Mouse (Mus musculus): ENCODE results near the gene Fam120a. TPM values are rescaled to one million over a fixed set of nuclear protein-coding genes. Genes with fewer than 3 reads are reported as not detected.

Fam120a gene
- polyA plus RNA-seq, 1 experiment from 2014 or later, result 20.2 TPM

DNA sequence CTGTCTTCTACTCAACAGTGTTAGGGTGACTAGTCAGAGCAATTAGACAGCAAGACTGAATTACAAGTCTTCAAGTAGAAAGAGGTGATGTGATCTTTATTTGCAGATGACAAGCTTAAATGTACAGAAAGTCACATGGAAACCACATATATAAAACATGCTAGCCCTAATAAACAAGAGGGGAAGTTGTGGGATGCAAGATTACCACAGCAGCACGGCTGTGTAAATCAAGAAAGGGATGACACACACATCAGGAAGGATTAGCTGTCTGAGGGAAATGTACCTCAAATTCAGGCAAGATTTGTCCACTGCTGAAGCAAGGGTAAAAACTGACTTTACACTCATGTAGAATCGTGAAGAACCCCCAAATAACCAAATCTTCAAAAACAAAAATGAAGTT lies 129.5 kb downstream of the Fam120a start:
- ATAC-seq (ENCODE audit: insufficient number of reproducible peaks, low FRiP score, low TSS enrichment, low read depth), result no peak
- DNase-seq (ENCODE audit: low spot score), result no peak
- H3K27me3 ChIP-seq (ENCODE audit: control insufficient read depth, insufficient read depth, low read length), result no peaks in the 10 kb centered on the region
- H3K4me2 ChIP-seq (ENCODE audit: low read depth, severe bottlenecking), result no peak overlapping the region
- 87% methylated on average over 2 of the region's 2 CpGs for WGBS
- no peak overlapping the region for H3K9ac ChIP-seq (ENCODE audit: low read length)
- no peak overlapping the region for H3K4me3 ChIP-seq (ENCODE audit: low read depth, low read length)
- H3K9me3 ChIP-seq (ENCODE audit: control insufficient read depth, low read length), result no peaks in the 10 kb centered on the region
- H3K27ac ChIP-seq (replicated peaks; ENCODE audit: low read depth, low read length), result no peak overlapping the region
- H3K4me1 ChIP-seq (ENCODE audit: control insufficient read depth, insufficient read depth, low read length), result no peaks in the 10 kb centered on the region
- peaks cover 2% of the 10 kb centered on the region; the same call in 1 of the 2 replicates for H3K36me3 ChIP-seq (ENCODE audit: control insufficient read depth, insufficient read depth, low read length)

DNA sequence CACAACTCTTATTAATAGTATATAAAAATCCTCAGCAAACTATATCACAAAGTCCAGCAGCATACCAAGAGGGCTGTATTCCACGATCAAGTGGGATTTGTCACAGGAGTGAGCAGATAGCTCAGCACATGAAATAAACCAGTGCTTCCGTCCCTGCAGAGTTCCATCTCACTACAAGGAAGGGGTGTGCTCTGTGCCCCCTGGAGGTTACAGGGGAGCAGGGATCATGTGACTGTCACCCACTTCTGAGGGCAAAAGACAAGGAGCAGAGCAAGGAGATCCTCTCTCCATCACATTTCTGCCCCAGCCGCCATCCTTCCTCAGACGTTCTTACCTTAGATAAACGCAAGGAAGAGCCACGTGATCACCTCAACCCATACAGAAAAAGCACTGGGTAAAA lies 130.3 kb downstream of the Fam120a start:
- peaks cover 2% of the 10 kb centered on the region; the same call in 1 of the 2 replicates for H3K36me3 ChIP-seq (ENCODE audit: control insufficient read depth, insufficient read depth, low read length)
- no peak overlapping the region for H3K4me2 ChIP-seq (ENCODE audit: low read depth, severe bottlenecking)
- H3K27me3 ChIP-seq (ENCODE audit: control insufficient read depth, insufficient read depth, low read length), result no peaks in the 10 kb centered on the region
- no peaks in the 10 kb centered on the region for H3K9me3 ChIP-seq (ENCODE audit: control insufficient read depth, low read length)
- no peak for DNase-seq (ENCODE audit: low spot score)
- H3K9ac ChIP-seq (ENCODE audit: low read length), result no peak overlapping the region
- no peaks in the 10 kb centered on the region for H3K4me1 ChIP-seq (ENCODE audit: control insufficient read depth, insufficient read depth, low read length)
- no peak overlapping the region for H3K27ac ChIP-seq (replicated peaks; ENCODE audit: low read depth, low read length)
- ATAC-seq (ENCODE audit: insufficient number of reproducible peaks, low FRiP score, low TSS enrichment, low read depth), result no peak
- WGBS, result 90% methylated on average over 6 of the region's 6 CpGs
- no peak overlapping the region for H3K4me3 ChIP-seq (ENCODE audit: low read depth, low read length)

DNA sequence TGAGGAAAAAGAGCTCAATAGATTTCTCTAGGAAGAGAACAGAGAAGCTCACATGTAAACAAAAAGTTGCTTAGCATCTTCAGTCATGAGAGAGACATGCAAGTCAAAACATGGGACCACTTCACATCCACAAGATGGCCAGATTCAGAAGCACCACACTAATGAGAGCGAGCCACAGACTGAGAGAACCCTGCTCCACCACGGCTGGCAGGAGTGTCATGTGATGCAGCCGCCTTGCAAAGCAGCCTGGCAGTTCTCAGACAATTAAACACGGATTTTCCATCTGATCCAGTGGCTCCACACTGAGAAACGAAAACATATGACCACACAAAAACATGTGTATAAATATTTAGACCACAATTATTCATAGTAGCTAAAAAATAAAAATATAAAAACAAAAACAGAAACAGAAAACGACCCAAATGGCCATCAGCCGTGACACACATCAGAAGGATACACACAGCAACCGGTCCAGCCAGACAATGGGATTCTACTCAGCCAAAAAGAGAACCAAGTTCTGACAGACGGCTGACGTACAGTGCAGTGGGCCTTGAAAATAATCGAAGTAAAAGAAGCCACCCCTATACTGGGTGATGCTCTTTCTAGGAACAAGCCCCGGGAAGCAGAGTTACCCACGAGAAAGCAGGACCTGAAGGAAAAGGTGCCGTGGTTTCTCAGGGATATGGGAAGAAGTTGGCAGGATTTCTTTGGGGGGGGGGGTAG lies 137.1 kb downstream of the Fam120a start:
- Histone ChIP-seq H3K9me3 (ENCODE audit: control insufficient read depth, low read length) (no peaks in the 10 kb centered on the region), H3K27ac (replicated peaks; ENCODE audit: low read depth, low read length) (no peak overlapping the region), H3K4me2 (ENCODE audit: low read depth, severe bottlenecking) (no peak overlapping the region), H3K4me1 (ENCODE audit: control insufficient read depth, insufficient read depth, low read length) (no peaks in the 10 kb centered on the region), H3K27me3 (ENCODE audit: control insufficient read depth, insufficient read depth, low read length) (no peaks in the 10 kb centered on the region), H3K9ac (ENCODE audit: low read length) (no peak overlapping the region), H3K36me3 (ENCODE audit: control insufficient read depth, insufficient read depth, low read length) (peaks cover 15% of the 10 kb centered on the region; the same call in 1 of the 2 replicates), H3K4me3 (ENCODE audit: low read depth, low read length) (no peak overlapping the region)
- DNase-seq (ENCODE audit: low spot score), result no peak
- 83% methylated on average over 14 of the region's 14 CpGs for WGBS
- ATAC-seq (ENCODE audit: insufficient number of reproducible peaks, low FRiP score, low TSS enrichment, low read depth), result no peak

GRCm38 (mm10) chr13:48829780-48830179 lies 138.0 kb downstream of the Fam120a start:
- no peak for DNase-seq (ENCODE audit: low spot score)
- no peak overlapping the region for H3K9ac ChIP-seq (ENCODE audit: low read length)
- 91% methylated on average over 4 of the region's 4 CpGs for WGBS
- H3K36me3 ChIP-seq (ENCODE audit: control insufficient read depth, insufficient read depth, low read length), result peaks cover 22% of the 10 kb centered on the region
- no peaks in the 10 kb centered on the region for H3K4me1 ChIP-seq (ENCODE audit: control insufficient read depth, insufficient read depth, low read length)
- H3K4me3 ChIP-seq (ENCODE audit: low read depth, low read length), result no peak overlapping the region
- no peak overlapping the region for H3K27ac ChIP-seq (replicated peaks; ENCODE audit: low read depth, low read length)
- no peaks in the 10 kb centered on the region for H3K9me3 ChIP-seq (ENCODE audit: control insufficient read depth, low read length)
- ATAC-seq (ENCODE audit: insufficient number of reproducible peaks, low FRiP score, low TSS enrichment, low read depth), result no peak
- no peaks in the 10 kb centered on the region for H3K27me3 ChIP-seq (ENCODE audit: control insufficient read depth, insufficient read depth, low read length)
- H3K4me2 ChIP-seq (ENCODE audit: low read depth, severe bottlenecking), result no peak overlapping the region

Other genes with a start within 250 kb of the Fam120a start
- 10.3 and 11.6 TPM in 2 replicates for gene Phf2, start 96.9 kb downstream of the Fam120a start, polyA plus RNA-seq (2014; fragmentation: Nextera tagmentation; extraction: Ambion mirVana)
- gene Wnk2, start 180.0 kb upstream of the Fam120a start, polyA plus RNA-seq (2014; fragmentation: Nextera tagmentation; extraction: Ambion mirVana), result 0.87 and 1.0 TPM in 2 replicates
- gene Ninj1, start 219.5 kb upstream of the Fam120a start, polyA plus RNA-seq (2014; fragmentation: Nextera tagmentation; extraction: Ambion mirVana), result 23.6 and 24.4 TPM in 2 replicates
- 32.9 and 34.2 TPM in 2 replicates for gene Card19, start 248.0 kb upstream of the Fam120a start, polyA plus RNA-seq (2014; fragmentation: Nextera tagmentation; extraction: Ambion mirVana)